Mouse (Mus musculus): ENCODE measurements around the gene Chst15.

- TF ChIP-seq EP300 (IDR thresholded peaks at IDR 0.05) (no peak), CTCF (IDR thresholded peaks at IDR 0.05) (no peak)
Observed at GRCm38 (mm10) chr7:132247567-132247966, 69.5 kb downstream of the Chst15 start.
